In the genomic region with DNA sequence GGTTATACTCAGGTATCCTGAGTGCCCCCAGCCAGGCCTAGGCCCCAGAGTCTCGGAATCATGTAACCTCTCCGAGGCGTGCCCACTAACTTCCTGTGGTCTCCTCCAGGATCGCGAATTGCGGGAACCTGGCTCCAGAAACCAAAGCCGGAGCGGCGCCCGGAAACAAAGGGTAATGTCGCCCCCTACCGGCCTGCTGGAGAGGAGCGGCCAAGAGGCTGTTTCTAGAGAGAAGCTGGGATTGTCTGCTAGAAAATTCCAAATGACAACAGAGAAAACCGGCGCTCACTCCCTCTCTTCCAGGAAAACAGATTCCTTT, we compare ENCODE assay signal across 8 mouse cellular contexts. TPM values are rescaled to one million over a fixed set of nuclear protein-coding genes. Genes with fewer than 3 reads are reported as not detected.
DNase-seq lines count a peak whose midpoint lies in the region; ATAC-seq lines count a peak whose summit lies in the region.

No protein-coding gene starts in this region.

- H3K9ac ChIP-seq in intestine, embryonic 16.5 days (ENCODE audit: low read depth, low read length): peak overlapping the region; percentile 69
- H3K9ac ChIP-seq in midbrain, embryonic 12.5 days (replicated peaks): peak overlapping the region; percentile 48

- H3K4me2 ChIP-seq in intestine, embryonic 16.5 days (ENCODE audit: low read depth, low read length): peak overlapping the region; percentile 95
- H3K4me2 ChIP-seq in midbrain, embryonic 12.5 days (replicated peaks): peak overlapping the region; percentile 89

- H3K27ac ChIP-seq in intestine, embryonic 16.5 days (ENCODE audit: low read length): no peak overlapping the region
- H3K27ac ChIP-seq in limb, embryonic 10.5 days: peak overlapping the region; percentile 77
- H3K27ac ChIP-seq in midbrain, embryonic 12.5 days (replicated peaks): no peak overlapping the region

- peak overlapping the region; percentile 63 for H3K4me3 ChIP-seq in intestine, embryonic 16.5 days (ENCODE audit: low read length)
- peak overlapping the region; percentile 62 for H3K4me3 ChIP-seq in limb, embryonic 10.5 days
- H3K4me3 ChIP-seq in midbrain, embryonic 12.5 days: peak overlapping the region; percentile 50

- peaks cover 44% of the 10 kb centered on the region for H3K27me3 ChIP-seq in intestine, embryonic 16.5 days (replicated peaks; ENCODE audit: control insufficient read depth, insufficient read depth, low read length)
- H3K27me3 ChIP-seq in limb, embryonic 10.5 days (ENCODE audit: low read depth, poor library complexity, severe bottlenecking): peaks cover 78% of the 10 kb centered on the region
- H3K27me3 ChIP-seq in midbrain, embryonic 12.5 days: peaks cover 84% of the 10 kb centered on the region

- ATAC-seq in intestine, embryonic 16.5 days: peak; percentile 36
- ATAC-seq in midbrain, embryonic 12.5 days (ENCODE audit: low FRiP score, low read depth): peak; percentile 48; the same call in 1 of the 2 replicates

- peak; percentile 47 for DNase-seq in ovary, postnatal 10 days (ENCODE audit: low spot score)
- no peak for DNase-seq in ovary, adult 18-20 months (ENCODE audit: low spot score)
- peak; percentile 82 to 88 for DNase-seq in cerebellum, postnatal 25 days
- peak; percentile 84 for DNase-seq in gastrocnemius, postnatal 10 days
- DNase-seq in limb, embryonic 10.5 days (ENCODE audit: low spot score): peak; percentile 97
- DNase-seq in spleen, postnatal 10 days (ENCODE audit: low spot score in 2 of 2): peak; percentile 38 to 73

- peaks cover 15% of the 10 kb centered on the region; the same call in 1 of the 2 replicates for H3K4me1 ChIP-seq in intestine, embryonic 16.5 days (ENCODE audit: control insufficient read depth, insufficient read depth, low read length)
- H3K4me1 ChIP-seq in limb, embryonic 10.5 days: peaks cover 33% of the 10 kb centered on the region
- peaks cover 10% of the 10 kb centered on the region for H3K4me1 ChIP-seq in midbrain, embryonic 12.5 days

- WGBS in intestine, embryonic 16.5 days: 0% methylated on average over 15 of the region's 15 CpGs
- WGBS in limb, embryonic 10.5 days: under 1% methylated on average over 15 of the region's 15 CpGs
- WGBS in midbrain, embryonic 12.5 days: under 1% methylated on average over 15 of the region's 15 CpGs

- no peaks in the 10 kb centered on the region for H3K36me3 ChIP-seq in intestine, embryonic 16.5 days (ENCODE audit: control insufficient read depth, insufficient read depth, low read length)
- H3K36me3 ChIP-seq in limb, embryonic 10.5 days: no peaks in the 10 kb centered on the region
- no peaks in the 10 kb centered on the region for H3K36me3 ChIP-seq in midbrain, embryonic 12.5 days

- H3K9me3 ChIP-seq in intestine, embryonic 16.5 days (ENCODE audit: control insufficient read depth, low read length): no peaks in the 10 kb centered on the region
- H3K9me3 ChIP-seq in limb, embryonic 10.5 days (replicated peaks): no peaks in the 10 kb centered on the region
- no peaks in the 10 kb centered on the region for H3K9me3 ChIP-seq in midbrain, embryonic 12.5 days

RNA-seq across cellular contexts. Expression of gene Chrnd, which starts 3.4 kb away (rescaled TPM):
- 1 to 10 TPM; 8.0 to 8.2 TPM for total RNA-seq in gastrocnemius, postnatal 10 days (2021)
- 0.05 TPM in 1 of 2 replicates, not detected in the other for polyA plus RNA-seq in intestine, embryonic 16.5 days (2015; fragmentation: Nextera tagmentation; extraction: Ambion mirVana)
- 0.14 and 0.55 TPM in 2 replicates for polyA plus RNA-seq in limb, embryonic 10.5 days (2016; fragmentation: Nextera tagmentation; extraction: Ambion mirVana)
- not detected in 2 replicates for polyA plus RNA-seq in midbrain, embryonic 12.5 days (2016; fragmentation: Nextera tagmentation; extraction: Ambion mirVana)

RNA-seq across cellular contexts. Expression of gene Prss56, which starts 3.9 kb away (rescaled TPM):
- not detected for total RNA-seq in gastrocnemius, postnatal 10 days (2021)
- polyA plus RNA-seq in intestine, embryonic 16.5 days (2015; fragmentation: Nextera tagmentation; extraction: Ambion mirVana): not detected in 2 replicates
- 0.06 TPM in 1 of 2 replicates, not detected in the other for polyA plus RNA-seq in limb, embryonic 10.5 days (2016; fragmentation: Nextera tagmentation; extraction: Ambion mirVana)
- 0.08 and 0.17 TPM in 2 replicates for polyA plus RNA-seq in midbrain, embryonic 12.5 days (2016; fragmentation: Nextera tagmentation; extraction: Ambion mirVana)

RNA-seq across cellular contexts. Expression of gene Chrng, which starts 17.5 kb away (rescaled TPM):
- total RNA-seq in gastrocnemius, postnatal 10 days (2021): 1 to 10 TPM; 3.0 to 3.5 TPM
- 0.13 and 0.21 TPM in 2 replicates for polyA plus RNA-seq in intestine, embryonic 16.5 days (2015; fragmentation: Nextera tagmentation; extraction: Ambion mirVana)
- 0.26 and 0.81 TPM in 2 replicates for polyA plus RNA-seq in limb, embryonic 10.5 days (2016; fragmentation: Nextera tagmentation; extraction: Ambion mirVana)
- polyA plus RNA-seq in midbrain, embryonic 12.5 days (2016; fragmentation: Nextera tagmentation; extraction: Ambion mirVana): not detected in 2 replicates

RNA-seq across cellular contexts. Expression of gene Eif4e2, which starts 26.7 kb away (rescaled TPM):
- total RNA-seq in gastrocnemius, postnatal 10 days (2021): 10 to 100 TPM; 66.3 to 70.8 TPM
- 161 and 172 TPM in 2 replicates for polyA plus RNA-seq in intestine, embryonic 16.5 days (2015; fragmentation: Nextera tagmentation; extraction: Ambion mirVana)
- polyA plus RNA-seq in limb, embryonic 10.5 days (2016; fragmentation: Nextera tagmentation; extraction: Ambion mirVana): 181 and 202 TPM in 2 replicates
- 147 and 148 TPM in 2 replicates for polyA plus RNA-seq in midbrain, embryonic 12.5 days (2016; fragmentation: Nextera tagmentation; extraction: Ambion mirVana)

RNA-seq across cellular contexts. Expression of gene Ecel1, which starts 30.7 kb away (rescaled TPM):
- total RNA-seq in gastrocnemius, postnatal 10 days (2021): under 1 TPM in 1 of 2 experiments, not detected in 1; 0.09 TPM
- 0.95 and 1.1 TPM in 2 replicates for polyA plus RNA-seq in intestine, embryonic 16.5 days (2015; fragmentation: Nextera tagmentation; extraction: Ambion mirVana)
- 0.11 TPM in 2 replicates for polyA plus RNA-seq in limb, embryonic 10.5 days (2016; fragmentation: Nextera tagmentation; extraction: Ambion mirVana)
- 7.5 and 8.8 TPM in 2 replicates for polyA plus RNA-seq in midbrain, embryonic 12.5 days (2016; fragmentation: Nextera tagmentation; extraction: Ambion mirVana)
